Mouse (Mus musculus): Measurements from ENCODE around the gene Spata25.
A peak's percentile ranks its signal among the peaks of the same experiment; 100 is the strongest.
"Not testable (repeated sequence)": the region's sequence is repeated elsewhere in the genome, so short reads cannot be mapped to it uniquely, and the experiment has no call there.

The Spata25 gene

DNA sequence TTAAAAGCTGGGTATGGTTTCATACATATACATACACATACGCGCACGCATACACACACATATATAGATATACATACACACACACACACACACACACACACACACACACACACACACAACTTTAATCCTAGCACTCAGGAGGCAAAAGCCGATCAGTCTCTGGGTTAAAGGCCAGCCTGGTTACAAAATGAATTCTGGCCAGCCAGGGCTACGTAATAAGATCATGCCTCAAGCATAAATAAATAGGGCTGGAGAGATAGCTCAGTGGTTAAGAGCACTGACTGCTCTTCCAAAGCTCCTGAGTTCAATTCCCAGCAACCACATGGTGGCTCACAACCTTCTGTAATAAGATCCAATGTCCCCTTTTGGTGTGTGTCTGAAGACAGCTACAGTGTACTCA, 27.2 kb upstream of the Spata25 start:
- not testable (repeated sequence) for DNase-seq (ENCODE audit: low read depth, low spot score)

DNA sequence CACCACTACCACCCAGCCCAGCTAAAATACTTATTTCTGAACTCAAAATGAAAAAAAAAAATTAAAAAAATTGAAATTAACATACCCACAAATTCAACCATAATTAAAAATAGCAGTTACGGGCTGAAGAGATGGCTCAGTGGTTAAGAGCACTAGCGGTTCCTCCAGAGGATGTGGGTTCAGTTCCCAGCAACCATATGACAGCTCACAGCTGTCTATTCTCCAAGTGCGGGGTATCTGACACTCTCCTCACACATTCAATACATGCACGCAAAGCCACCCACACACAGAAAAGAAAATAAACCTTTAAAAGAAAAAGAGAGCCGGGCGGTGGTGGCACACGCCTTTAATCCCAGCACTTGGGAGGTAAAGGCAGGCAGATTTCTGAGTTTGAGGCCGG, 21.7 kb upstream of the Spata25 start:
- DNase-seq (ENCODE audit: low read depth, low spot score) = peak; percentile 71

DNA sequence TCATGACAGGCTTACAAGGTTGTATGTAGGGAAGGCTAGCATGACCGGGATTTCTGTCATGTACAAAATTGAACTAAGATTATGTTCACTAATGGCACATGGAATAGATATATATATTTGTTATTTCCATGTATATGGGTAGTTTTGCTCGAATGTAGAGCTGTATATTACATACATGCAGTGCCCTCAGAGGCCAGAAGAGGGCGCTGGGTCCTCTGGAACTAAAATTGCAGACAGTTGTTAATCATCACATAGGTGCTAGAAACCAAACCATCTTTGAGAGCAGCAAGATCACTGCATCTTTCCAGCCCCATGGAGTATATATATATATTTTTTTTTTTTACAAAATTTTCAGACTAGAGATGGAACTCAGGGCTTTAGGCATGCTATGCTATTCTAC, 17.4 kb upstream of the Spata25 start:
- DNase-seq (ENCODE audit: low read depth, low spot score) = no peak

DNA sequence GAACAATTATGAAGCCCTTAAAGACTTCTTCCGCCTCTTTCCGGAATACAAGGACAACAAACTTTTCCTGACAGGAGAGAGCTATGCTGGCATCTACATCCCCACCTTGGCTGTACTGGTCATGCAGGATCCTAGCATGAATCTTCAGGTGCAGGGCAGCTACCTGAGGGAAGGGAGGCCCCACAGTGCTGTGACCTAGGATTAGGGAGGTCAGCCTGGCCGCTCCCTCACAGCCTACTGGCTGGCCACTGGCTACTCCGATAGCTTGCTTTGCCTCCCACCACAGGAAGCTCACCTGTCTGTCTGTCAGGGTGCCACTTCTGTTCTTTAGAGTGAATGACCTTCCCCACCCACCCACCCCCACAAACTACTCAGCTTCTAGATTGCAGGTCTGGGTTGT, 6.8 kb upstream of the Spata25 start:
- no peak for DNase-seq (ENCODE audit: low read depth, low spot score)

DNA sequence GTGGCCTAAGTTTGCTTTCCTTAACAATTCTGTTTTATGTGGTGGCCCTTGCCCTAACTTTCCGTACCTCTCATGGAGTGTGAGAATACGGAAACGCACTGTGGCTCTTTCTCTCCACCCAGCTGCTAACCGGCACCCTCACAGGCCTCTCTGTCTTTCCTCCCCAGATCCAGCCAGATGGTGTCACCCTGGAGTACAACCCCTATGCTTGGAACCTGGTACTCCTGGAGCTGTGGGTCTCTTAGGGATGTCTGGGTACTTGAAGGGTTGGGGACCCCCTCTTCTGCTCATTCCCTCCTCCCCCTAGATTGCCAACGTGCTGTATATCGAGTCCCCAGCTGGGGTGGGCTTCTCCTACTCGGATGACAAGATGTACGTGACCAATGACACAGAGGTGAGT, 6.2 kb upstream of the Spata25 start:
- peak; percentile 60 for DNase-seq (ENCODE audit: low read depth, low spot score)

DNA sequence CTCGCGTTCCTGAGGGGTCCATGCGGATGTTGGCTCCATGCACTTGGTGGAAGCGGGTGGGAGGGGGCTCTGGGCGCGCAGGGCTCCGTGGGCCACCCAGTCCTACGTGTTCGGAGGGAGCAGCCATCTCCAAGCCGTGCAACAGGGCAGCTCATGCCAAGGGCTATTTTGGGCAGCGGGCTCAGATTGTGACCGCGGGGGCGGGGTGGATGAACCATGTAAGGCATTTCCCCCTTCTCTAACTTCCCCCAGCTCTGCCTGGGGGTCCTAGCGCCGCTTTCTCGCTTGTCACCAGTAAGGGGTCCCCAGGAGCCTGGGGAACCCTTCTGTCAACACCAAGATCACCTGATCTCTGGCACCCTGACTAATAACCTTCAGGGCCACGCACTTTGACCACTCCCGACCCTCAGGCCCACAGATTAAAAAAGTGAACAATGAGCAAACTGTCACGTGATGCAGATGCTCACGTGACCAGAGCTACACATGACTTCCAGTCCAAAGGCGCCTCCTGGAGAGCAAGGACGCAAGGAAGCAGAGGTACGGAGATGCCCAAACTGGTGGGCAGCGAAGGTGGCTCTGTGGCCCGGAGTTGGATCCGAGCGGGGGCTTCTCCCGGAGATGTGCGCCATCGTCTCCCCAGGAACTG, 5.1 kb upstream of the Spata25 start, which contains the start of gene Neurl2:
Gene Neurl2 (minus strand): TSS at position 143 of the 646 bp plus-strand sequence.
- DNase-seq (ENCODE audit: low read depth, low spot score) = peak; percentile 96

DNA sequence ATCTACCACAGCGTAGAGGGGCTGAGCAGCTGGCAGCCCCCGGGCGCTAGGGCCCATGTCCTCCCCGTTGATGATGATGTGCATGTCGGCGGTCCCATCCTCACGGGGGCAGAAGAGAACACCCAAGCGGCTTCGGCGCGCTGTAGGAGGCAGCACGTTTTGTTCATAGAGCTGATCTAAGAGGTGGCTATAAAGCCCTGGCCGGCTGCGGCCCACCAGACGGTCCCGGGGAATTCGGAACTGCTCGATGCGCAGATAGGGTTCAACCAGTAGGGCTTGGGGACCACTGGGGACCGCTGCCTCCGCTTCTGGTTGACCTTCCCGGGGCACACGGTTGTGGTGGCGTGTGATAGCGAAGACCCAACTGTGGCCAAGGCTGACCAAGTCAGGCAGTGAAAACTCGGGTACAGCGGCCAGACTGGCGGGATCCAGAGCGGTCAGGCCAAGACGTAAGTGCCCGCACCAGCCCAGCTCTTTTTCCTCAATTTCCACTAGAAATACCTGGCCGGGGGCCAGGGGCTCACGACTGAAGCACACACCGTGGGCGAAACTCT, 4.5 kb upstream of the Spata25 start, which contains the start of gene Ctsa:
Gene Ctsa (plus strand): TSS at position 126 of the 554 bp plus-strand sequence.
- peak; percentile 87 for DNase-seq (ENCODE audit: low read depth, low spot score)

DNA sequence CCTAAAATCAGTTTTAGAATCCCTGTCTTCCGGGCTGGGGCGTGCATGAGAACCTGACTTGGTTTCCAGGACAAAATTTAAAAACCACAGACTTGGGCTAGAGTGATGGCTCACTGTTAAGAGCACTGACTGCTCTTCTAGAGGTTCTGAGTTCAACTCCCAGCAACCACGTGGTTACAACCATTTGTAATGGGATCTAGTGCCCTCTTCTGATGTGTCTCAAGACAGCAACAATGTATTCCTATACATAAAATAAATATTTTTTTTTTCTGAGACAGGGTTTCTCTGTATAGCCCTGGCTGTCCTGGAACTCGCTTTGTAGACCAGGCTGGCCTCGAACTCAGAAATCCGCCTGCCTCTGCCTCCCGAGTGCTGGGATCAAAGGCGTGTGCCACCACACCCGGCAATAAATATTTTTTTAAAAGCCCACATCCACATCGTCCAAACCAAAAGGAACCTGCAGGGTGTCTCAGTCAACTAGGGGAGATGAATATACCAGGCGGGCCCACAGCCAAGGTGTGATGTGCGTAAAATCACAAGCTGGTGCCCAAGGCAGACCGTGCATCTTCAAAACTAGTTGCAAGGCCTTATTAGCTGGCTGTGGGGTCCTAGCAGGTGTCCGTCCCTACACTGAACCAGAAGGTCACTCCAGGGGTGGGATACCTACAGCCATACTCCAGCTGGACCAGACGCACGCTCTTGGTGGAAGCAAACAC, 3.9 kb upstream of the Spata25 start:
- DNase-seq (ENCODE audit: low read depth, low spot score) = no peak

DNA sequence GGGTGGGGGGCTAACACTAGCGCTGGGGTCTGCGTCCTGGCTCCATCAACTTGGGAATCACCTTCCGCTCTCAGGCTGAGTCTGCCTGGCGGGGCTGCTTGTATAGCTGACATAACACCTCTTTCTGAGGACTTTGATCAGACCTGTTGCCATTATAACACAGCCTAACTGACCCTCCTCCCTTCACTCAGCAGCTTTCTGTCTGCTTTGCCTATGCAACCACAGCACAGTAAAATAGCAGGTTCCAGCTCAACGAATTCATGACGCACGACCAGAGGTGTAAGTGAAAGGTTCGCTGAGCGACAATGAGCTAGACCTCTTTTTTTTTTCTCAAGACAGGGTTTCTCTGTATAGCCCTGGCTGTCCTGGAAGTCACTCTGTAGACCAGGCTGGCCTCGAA, 2.7 kb upstream of the Spata25 start:
- no peak for DNase-seq (ENCODE audit: low read depth, low spot score)

DNA sequence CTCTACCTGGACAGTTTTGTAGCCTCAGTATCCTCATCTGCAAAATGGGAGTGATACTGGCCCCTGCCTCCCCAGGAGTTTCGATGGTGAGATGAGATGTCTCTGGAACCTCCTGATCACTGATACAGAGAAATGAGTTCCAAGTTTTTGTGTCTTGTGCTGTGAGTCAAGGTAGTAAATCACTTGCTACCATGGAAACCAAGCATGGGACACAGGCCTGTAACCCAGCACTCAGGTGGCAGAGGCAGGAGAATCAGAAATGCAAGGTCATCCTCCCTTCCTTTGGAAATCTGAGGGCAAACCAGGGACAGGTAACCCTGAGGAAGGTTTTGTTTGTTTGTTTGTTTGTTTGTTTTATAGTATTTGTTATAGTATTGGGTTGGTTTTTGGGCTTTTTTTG, 753 bp upstream of the Spata25 start:
- DNase-seq (ENCODE audit: low read depth, low spot score) = no peak

DNA sequence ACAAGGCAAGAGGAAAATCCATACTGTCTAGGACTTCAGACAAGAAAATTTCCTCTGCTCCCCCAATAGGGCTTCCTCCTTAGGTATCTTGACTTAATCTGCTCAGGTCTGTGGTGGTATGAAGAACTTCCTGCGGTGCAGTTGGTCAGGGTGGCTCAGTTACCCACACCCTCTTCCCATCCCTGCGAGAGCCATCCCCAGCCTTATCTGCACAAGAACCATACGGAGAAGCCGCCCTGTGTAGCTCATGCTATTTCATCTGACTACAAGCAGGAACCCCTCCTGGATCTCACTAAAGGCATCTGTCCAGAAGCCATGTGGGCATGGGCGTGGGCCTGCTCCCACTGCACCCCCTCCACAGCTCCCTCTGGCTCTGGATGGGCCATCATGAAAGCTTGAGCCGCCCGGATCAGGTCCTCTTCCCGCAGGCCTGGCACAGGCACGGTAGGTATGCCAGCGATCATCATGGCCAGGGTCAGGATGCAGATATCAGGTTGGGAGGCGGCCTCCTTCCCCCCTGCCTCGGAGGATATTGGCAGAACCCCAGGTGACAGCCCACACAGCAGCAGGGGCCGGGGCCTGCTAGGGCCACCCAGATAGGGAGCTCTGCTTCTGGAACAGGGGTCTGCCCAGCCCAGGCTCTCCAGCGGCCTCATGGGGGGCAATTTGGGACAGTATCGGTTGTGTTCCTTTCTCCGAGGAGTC, 1.0 kb downstream of the Spata25 start:
- DNase-seq (ENCODE audit: low read depth, low spot score) = no peak

DNA sequence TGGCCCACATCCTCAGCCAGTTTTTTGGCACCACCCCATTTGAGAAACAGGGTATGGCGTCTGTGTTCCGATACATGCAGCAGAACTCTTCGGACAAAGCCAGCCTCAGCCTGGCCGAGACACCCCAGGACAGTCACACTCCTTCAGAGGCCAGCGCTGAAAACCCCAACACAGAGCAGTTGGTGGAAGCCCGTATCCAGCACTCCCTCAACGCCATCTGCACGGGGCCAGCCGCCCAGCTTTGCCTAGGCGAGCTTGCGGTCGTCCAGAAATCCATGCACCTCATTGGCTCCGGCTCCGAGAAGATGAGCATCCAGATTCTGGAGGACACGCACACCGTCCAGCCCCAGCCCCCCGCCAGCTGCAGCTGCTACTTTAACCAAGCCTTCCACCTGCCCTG, 2.8 kb downstream of the Spata25 start:
- no peak for DNase-seq (ENCODE audit: low read depth, low spot score)

DNA sequence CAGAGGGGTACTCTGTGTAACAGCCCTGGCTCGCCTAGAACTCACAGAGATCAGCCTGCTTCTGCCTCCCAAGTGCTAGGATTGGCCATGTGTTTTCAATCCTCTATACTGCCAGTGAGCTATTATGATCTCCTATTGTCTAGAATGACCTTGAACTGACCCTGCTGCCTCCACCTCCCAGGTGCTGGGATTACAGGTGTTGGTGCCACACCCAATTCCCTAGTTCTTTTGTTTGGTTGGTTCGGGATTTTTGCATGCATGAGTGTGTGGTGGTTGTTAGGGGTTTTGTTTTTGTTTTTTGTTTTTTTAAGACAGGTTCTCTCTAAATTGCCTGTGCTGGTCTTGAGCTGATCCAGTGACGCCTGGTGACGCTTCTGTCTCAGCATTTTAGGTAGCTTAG, 4.4 kb downstream of the Spata25 start:
- no peak for DNase-seq (ENCODE audit: low read depth, low spot score)

DNA sequence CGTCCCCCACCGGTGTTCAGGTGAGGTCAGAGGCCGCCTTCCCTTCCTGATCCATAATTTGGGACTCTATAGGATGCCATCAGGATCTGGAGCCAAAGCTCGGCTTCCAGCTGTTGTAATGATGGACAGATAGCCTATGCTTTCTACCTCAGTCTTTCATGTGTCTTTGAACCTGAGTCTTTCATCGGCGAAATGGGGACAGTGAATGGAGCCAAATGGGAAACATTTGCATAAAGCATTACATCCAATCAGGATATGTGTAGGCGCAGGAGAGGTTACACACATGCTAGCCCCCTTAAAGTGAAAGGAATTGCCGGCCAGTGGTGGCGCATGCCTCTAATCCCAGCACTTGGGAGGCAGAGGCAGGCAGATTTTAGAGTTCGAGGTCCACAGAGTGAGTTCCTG, 5.2 kb downstream of the Spata25 start:
- peak; percentile 83 for DNase-seq (ENCODE audit: low read depth, low spot score)

DNA sequence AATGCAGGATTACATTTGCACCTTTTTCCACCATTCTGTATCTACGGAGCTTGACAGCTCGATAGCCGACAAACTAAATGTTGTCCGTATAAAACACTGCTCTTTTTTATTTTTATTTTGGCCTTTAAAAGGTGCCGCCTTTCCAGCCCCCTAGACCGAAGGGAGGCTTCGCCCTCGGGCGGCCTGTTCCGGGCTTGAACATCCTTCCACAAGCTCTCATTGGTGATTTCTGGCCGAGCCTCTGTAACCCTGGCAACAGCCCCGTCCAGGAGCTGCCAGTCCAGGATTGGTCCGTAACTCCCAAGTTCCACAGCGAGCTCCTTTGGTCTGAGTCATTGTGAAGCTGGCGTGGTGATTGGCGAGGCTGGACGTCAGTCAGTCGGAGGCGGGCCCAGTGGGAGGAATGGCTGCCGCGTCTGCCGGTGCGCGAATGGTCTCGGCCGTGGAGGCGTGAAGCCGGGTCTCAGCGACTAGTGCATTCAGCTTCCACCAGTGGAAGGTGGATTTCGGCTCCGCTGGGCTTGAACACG, 5.6 kb downstream of the Spata25 start, which contains the start of gene Zswim1:
Gene Zswim1 (plus strand): TSS at position 51 of the 530 bp plus-strand sequence.
- peak; percentile 100 for DNase-seq (ENCODE audit: low read depth, low spot score)

DNA sequence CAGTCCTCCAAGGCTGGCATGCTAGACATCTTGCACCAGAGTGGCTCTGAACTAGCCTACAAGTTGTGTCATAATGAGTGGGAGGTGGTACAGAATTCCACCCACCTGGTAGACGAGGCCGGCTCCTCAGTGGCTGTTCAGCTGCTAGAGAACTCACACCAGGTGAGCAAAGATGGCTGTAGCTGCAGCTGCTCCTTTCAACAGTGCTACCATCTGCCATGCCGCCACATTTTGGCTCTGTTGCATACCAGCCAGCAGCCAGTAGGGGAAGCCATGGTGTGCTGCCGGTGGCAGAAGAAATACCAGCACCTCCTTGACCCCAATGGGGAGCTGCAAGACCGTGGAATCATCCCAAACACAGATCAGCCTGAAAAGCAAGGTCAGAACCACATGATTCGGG, 7.3 kb downstream of the Spata25 start:
- peak; percentile 71 for DNase-seq (ENCODE audit: low read depth, low spot score)

DNA sequence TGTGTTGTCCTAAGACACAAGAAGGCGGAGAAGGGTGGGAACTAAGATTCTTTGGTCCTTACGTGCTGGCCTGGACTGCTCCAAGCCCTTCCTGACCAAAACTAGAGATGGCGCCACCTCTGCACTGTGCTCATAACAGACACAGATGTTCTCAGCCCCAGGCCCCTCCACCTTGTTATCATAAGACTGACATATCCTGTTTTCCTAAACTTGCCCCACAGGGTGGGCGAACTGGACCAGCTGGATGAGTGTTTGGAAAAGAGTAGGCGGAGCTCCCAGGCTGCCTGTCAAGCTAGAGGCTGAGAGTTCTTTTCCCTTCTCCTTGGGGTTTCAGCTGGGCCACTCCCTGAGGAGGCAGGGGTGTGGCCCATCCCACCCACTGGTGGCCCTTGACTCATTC, 10.6 kb downstream of the Spata25 start:
- no peak for DNase-seq (ENCODE audit: low read depth, low spot score)

DNA sequence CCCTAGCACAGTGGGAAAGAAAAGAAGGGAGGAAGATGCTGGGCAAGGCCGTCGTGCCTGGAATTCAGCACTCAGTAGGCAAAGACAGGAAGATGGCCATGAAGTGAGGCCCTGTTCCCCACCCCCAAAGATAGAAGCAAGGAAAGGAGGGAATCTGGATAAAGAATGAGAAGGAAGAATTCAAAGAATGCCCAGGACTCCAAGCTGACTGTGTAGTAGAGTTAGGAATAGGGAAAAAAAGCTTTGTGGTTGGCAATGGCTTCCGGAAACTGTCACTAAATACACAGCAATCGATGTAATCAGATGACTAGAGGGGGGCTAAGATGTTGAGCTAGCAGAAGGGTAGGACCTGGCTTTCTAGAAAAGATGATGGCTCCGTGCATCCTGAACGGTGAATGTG, 11.1 kb downstream of the Spata25 start:
- no peak for DNase-seq (ENCODE audit: low read depth, low spot score)

DNA sequence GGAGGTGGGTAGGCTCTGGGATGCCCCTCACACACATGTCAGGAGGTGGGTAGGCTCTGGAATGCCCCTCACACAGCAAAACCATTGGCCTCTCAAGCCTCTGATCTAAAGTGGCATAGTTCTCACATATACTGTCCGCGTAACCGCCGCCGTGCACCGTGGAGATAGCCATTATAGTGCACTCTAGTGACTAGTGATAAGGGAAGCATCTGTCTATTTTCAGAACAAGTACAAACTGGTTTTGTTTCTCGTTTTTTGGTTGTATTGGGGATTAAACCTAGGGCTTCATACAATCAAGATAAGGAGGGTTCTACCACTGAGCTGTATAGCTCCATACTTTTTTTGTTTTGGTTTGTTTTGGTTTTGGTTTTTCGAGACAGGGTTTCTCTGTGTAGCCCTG, 12.5 kb downstream of the Spata25 start:
- no peak for DNase-seq (ENCODE audit: low read depth, low spot score)

DNA sequence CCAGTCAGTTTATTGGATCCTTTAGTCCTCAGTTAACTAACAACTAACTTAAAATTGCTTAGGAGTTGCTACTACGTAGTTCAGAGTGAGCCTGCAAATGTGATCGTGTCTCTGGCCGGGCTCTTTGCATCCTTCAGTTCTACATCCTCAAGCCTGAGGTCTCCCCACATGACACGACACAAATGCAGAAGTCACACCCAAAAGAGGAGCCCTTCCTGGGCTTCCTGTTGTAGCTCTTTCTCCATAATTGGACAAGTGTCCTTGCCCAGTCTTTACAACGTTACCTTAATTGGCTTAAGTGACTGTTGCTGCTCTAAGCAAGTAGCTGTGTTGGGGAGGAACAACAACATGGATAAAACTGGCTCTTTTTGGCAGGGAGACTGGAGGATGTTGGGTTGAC, 13.0 kb downstream of the Spata25 start:
- DNase-seq (ENCODE audit: low read depth, low spot score) = no peak

DNA sequence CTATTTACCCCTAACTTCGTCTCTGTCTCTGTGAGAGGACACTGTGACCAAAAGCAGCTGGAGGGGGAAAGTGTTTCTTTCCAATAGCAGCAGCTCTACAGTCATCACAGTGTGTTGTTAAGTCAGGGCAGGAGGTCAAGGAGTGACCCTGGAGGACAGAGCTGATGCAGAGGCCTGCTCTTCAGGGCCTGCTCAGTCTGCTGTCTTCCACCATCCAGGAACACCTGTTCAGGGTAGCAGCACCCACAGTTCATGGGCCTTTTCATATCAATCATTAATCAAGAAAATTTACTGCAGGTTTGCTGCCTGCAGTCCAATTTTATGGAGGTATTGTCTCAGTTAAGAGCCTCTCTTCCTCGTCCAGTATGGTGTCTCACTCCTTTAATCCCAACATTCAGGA, 14.8 kb downstream of the Spata25 start:
- no peak for DNase-seq (ENCODE audit: low read depth, low spot score)

DNA sequence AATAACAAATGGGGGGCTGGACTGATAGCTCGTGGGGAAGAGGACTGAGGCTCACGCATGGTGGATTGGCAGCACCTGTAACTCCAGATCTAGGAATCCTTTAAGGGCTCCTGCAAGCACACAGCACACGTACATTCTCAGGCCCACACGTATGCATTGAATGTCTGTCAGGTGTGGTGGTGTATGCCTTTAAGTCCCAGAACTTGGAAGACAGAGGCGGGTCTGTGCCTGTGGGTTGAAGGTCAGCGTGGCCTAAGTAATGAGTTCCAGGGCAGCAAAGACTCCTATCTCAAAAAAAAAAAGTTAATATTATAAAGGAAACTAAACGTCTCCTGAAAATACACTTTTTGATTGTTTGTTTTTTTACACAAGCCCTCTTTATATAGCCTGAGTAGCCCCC, 21.7 kb downstream of the Spata25 start:
- DNase-seq (ENCODE audit: low read depth, low spot score) = no peak

All from brain, adult 2 months (tissue).